Mouse (Mus musculus): ENCODE measurements around the gene AC124108.1. TPM values are rescaled to one million over a fixed set of nuclear protein-coding genes. Genes with fewer than 3 reads are reported as not detected.

The AC124108.1 gene
- polyA plus RNA-seq, 1 experiment from 2014 or later = not detected

- Histone ChIP-seq H3K4me3 (ENCODE audit: inconsistent target) (no peak overlapping the region), H3K79me2 (ENCODE audit: inconsistent target) (no peaks in the 10 kb centered on the region), H3K27ac (no peak overlapping the region), H3K36me3 (ENCODE audit: inconsistent target) (no peaks in the 10 kb centered on the region)
- 63% methylated on average over 2 of the region's 2 CpGs for WGBS (ENCODE audit: missing documents)
These were observed 10.7 kb downstream of the AC124108.1 start for GRCm38 (mm10) chr1:132201936-132202335.

GRCm38 (mm10) chr1:132202771-132203170 is 11.5 kb downstream of the AC124108.1 start:
- Histone ChIP-seq H3K79me2 (ENCODE audit: inconsistent target) (no peaks in the 10 kb centered on the region), H3K4me3 (ENCODE audit: inconsistent target) (no peak overlapping the region), H3K36me3 (ENCODE audit: inconsistent target) (no peaks in the 10 kb centered on the region), H3K27ac (no peak overlapping the region)
- 91% methylated on average over 5 of the region's 5 CpGs for WGBS (ENCODE audit: missing documents)

GRCm38 (mm10) chr1:132205958-132206357 is 14.7 kb downstream of the AC124108.1 start:
- Histone ChIP-seq H3K4me3 (ENCODE audit: inconsistent target) (no peak overlapping the region), H3K79me2 (ENCODE audit: inconsistent target) (no peaks in the 10 kb centered on the region), H3K27ac (no peak overlapping the region), H3K36me3 (ENCODE audit: inconsistent target) (no peaks in the 10 kb centered on the region)
- 18% methylated on average over 5 of the region's 5 CpGs for whole genome bisulfite sequencing (ENCODE audit: missing documents)

- 94% methylated on average over 3 of the region's 3 CpGs for WGBS (ENCODE audit: missing documents)
- H3K36me3 ChIP-seq (ENCODE audit: inconsistent target) = no peaks in the 10 kb centered on the region
These were observed 15.6 kb downstream of the AC124108.1 start for GRCm38 (mm10) chr1:132206828-132207227.

GRCm38 (mm10) chr1:132208154-132208553 is 16.9 kb downstream of the AC124108.1 start:
- Histone ChIP-seq H3K36me3 (ENCODE audit: inconsistent target) (no peaks in the 10 kb centered on the region), H3K27ac (no peak overlapping the region), H3K79me2 (ENCODE audit: inconsistent target) (no peaks in the 10 kb centered on the region), H3K4me3 (ENCODE audit: inconsistent target) (no peak overlapping the region)
- 67% methylated on average over 4 of the region's 4 CpGs for WGBS (ENCODE audit: missing documents)

More at GRCm38 (mm10) chr1:132206828-132207227, 15.6 kb downstream of the AC124108.1 start:
- Histone ChIP-seq H3K79me2 (ENCODE audit: inconsistent target) (no peaks in the 10 kb centered on the region), H3K4me3 (ENCODE audit: inconsistent target) (no peak overlapping the region), H3K27ac (no peak overlapping the region)

GRCm38 (mm10) chr1:132209400-132209799 is 18.1 kb downstream of the AC124108.1 start:
- H3K79me2 ChIP-seq (ENCODE audit: inconsistent target) = no peaks in the 10 kb centered on the region
- H3K36me3 ChIP-seq (ENCODE audit: inconsistent target) = no peaks in the 10 kb centered on the region
- 85% methylated on average over 10 of the region's 10 CpGs for WGBS (ENCODE audit: missing documents)

GRCm38 (mm10) chr1:132210922-132211321 is 19.7 kb downstream of the AC124108.1 start:
- Histone ChIP-seq H3K4me3 (ENCODE audit: inconsistent target) (no peak overlapping the region), H3K79me2 (ENCODE audit: inconsistent target) (no peaks in the 10 kb centered on the region), H3K36me3 (ENCODE audit: inconsistent target) (no peaks in the 10 kb centered on the region), H3K27ac (no peak overlapping the region)
- 26% methylated on average over 7 of the region's 7 CpGs for whole genome bisulfite sequencing (ENCODE audit: missing documents)

More at GRCm38 (mm10) chr1:132209400-132209799, 18.1 kb downstream of the AC124108.1 start:
- Histone ChIP-seq H3K4me3 (ENCODE audit: inconsistent target) (no peak overlapping the region), H3K27ac (no peak overlapping the region)

GRCm38 (mm10) chr1:132211672-132212071 is 20.4 kb downstream of the AC124108.1 start:
- H3K36me3 ChIP-seq (ENCODE audit: inconsistent target) = no peaks in the 10 kb centered on the region
- no peak overlapping the region for H3K27ac ChIP-seq
- H3K4me3 ChIP-seq (ENCODE audit: inconsistent target) = no peak overlapping the region
- no peaks in the 10 kb centered on the region for H3K79me2 ChIP-seq (ENCODE audit: inconsistent target)
- 45% methylated on average over 12 of the region's 12 CpGs for WGBS (ENCODE audit: missing documents)

- no peak overlapping the region for H3K4me3 ChIP-seq (ENCODE audit: inconsistent target)
- WGBS (ENCODE audit: missing documents) = 10% methylated on average over 20 of the region's 20 CpGs
- H3K27ac ChIP-seq = no peak overlapping the region
- no peaks in the 10 kb centered on the region for H3K79me2 ChIP-seq (ENCODE audit: inconsistent target)
- no peaks in the 10 kb centered on the region for H3K36me3 ChIP-seq (ENCODE audit: inconsistent target)
These were observed 21.0 kb downstream of the AC124108.1 start for GRCm38 (mm10) chr1:132212218-132212617.

GRCm38 (mm10) chr1:132213076-132213475 is 21.8 kb downstream of the AC124108.1 start:
- Histone ChIP-seq H3K79me2 (ENCODE audit: inconsistent target) (no peaks in the 10 kb centered on the region), H3K27ac (no peak overlapping the region), H3K4me3 (ENCODE audit: inconsistent target) (no peak overlapping the region), H3K36me3 (ENCODE audit: inconsistent target) (no peaks in the 10 kb centered on the region)
- WGBS (ENCODE audit: missing documents) = 76% methylated on average over 6 of the region's 6 CpGs

- H3K4me3 ChIP-seq (ENCODE audit: inconsistent target) = no peak overlapping the region
- H3K79me2 ChIP-seq (ENCODE audit: inconsistent target) = no peaks in the 10 kb centered on the region
- WGBS (ENCODE audit: missing documents) = 72% methylated on average over 3 of the region's 3 CpGs
- H3K36me3 ChIP-seq (ENCODE audit: inconsistent target) = no peaks in the 10 kb centered on the region
- no peak overlapping the region for H3K27ac ChIP-seq
These were observed 25.0 kb downstream of the AC124108.1 start for GRCm38 (mm10) chr1:132216276-132216675.

- no peaks in the 10 kb centered on the region for H3K79me2 ChIP-seq (ENCODE audit: inconsistent target)
- H3K27ac ChIP-seq = no peak overlapping the region
- 52% methylated on average over 2 of the region's 2 CpGs for WGBS (ENCODE audit: missing documents)
- H3K4me3 ChIP-seq (ENCODE audit: inconsistent target) = no peak overlapping the region
- no peaks in the 10 kb centered on the region for H3K36me3 ChIP-seq (ENCODE audit: inconsistent target)
These were observed 30.4 kb downstream of the AC124108.1 start for GRCm38 (mm10) chr1:132221627-132222026.

- Histone ChIP-seq H3K79me2 (ENCODE audit: inconsistent target) (no peaks in the 10 kb centered on the region), H3K4me3 (ENCODE audit: inconsistent target) (no peak overlapping the region), H3K27ac (no peak overlapping the region), H3K36me3 (ENCODE audit: inconsistent target) (no peaks in the 10 kb centered on the region)
- 45% methylated on average over 6 of the region's 6 CpGs for WGBS (ENCODE audit: missing documents)
These were observed 30.9 kb downstream of the AC124108.1 start for GRCm38 (mm10) chr1:132222166-132222565.

GRCm38 (mm10) chr1:132226297-132227080 is 35.2 kb downstream of the AC124108.1 start:
- Histone ChIP-seq H3K79me2 (ENCODE audit: inconsistent target) (no peaks in the 10 kb centered on the region), H3K4me3 (ENCODE audit: inconsistent target) (no peak overlapping the region), H3K36me3 (ENCODE audit: inconsistent target) (no peaks in the 10 kb centered on the region), H3K27ac (no peak overlapping the region)
- 78% methylated on average over 11 of the region's 13 CpGs for WGBS (ENCODE audit: missing documents)

GRCm38 (mm10) chr1:132229667-132230066 is 38.4 kb downstream of the AC124108.1 start, which contains the start of gene Gm10188:
Gene Gm10188 (minus strand): TSS chr1:132229767.
- Histone ChIP-seq H3K4me3 (ENCODE audit: inconsistent target) (no peak within 1 kb of the TSS), H3K27ac (no peak within 1 kb of the TSS), H3K79me2 (ENCODE audit: inconsistent target) (no peaks in the 10 kb centered on the region), H3K36me3 (ENCODE audit: inconsistent target) (no peaks in the 10 kb centered on the region)
- 100% methylated on average over 3 of the region's 3 CpGs for WGBS (ENCODE audit: missing documents)

Data from macrophage (primary cell).